Mouse (Mus musculus): Measurements from ENCODE around the gene Slc35d2. TPM values are rescaled to one million over a fixed set of nuclear protein-coding genes. Genes with fewer than 3 reads are reported as not detected.

The Slc35d2 gene
- polyA plus RNA-seq, 1 experiment: 11.7 TPM

GRCm38 (mm10) chr13:64126316-64126715 lies 2.9 kb downstream of the Slc35d2 start:
- no peaks in the 10 kb centered on the region for H3K4me1 ChIP-seq (ENCODE audit: control insufficient read depth, insufficient read depth, low read length)

GRCm38 (mm10) chr13:64124886-64125285 lies 4.3 kb downstream of the Slc35d2 start:
- Histone ChIP-seq H3K27ac (ENCODE audit: control insufficient read depth, insufficient read depth, low read depth, low read length, poor library complexity) (no peak overlapping the region), H3K4me1 (ENCODE audit: control insufficient read depth, insufficient read depth, low read length) (no peaks in the 10 kb centered on the region; the same call in 1 of the 2 replicates), H3K4me3 (replicated peaks; ENCODE audit: control insufficient read depth, low read depth, low read length) (no peak overlapping the region)
- 88% methylated on average over 6 of the region's 6 CpGs for WGBS
- no peak for TF ChIP-seq CTCF (IDR thresholded peaks at IDR 0.05; ENCODE audit: control insufficient read depth, insufficient read depth, low read length)
- TF ChIP-seq POLR2A (IDR thresholded peaks at IDR 0.05; ENCODE audit: borderline replicate concordance, control insufficient read depth, low read depth, low read length): no peak

More at GRCm38 (mm10) chr13:64126316-64126715, 2.9 kb downstream of the Slc35d2 start:
- WGBS: 72% methylated on average over 4 of the region's 4 CpGs
- no peak for TF ChIP-seq POLR2A (IDR thresholded peaks at IDR 0.05; ENCODE audit: borderline replicate concordance, control insufficient read depth, low read depth, low read length)
- no peak for TF ChIP-seq CTCF (IDR thresholded peaks at IDR 0.05; ENCODE audit: control insufficient read depth, insufficient read depth, low read length)
- no peak overlapping the region for H3K4me3 ChIP-seq (replicated peaks; ENCODE audit: control insufficient read depth, low read depth, low read length)
- no peak overlapping the region for H3K27ac ChIP-seq (ENCODE audit: control insufficient read depth, insufficient read depth, low read depth, low read length, poor library complexity)

DNA sequence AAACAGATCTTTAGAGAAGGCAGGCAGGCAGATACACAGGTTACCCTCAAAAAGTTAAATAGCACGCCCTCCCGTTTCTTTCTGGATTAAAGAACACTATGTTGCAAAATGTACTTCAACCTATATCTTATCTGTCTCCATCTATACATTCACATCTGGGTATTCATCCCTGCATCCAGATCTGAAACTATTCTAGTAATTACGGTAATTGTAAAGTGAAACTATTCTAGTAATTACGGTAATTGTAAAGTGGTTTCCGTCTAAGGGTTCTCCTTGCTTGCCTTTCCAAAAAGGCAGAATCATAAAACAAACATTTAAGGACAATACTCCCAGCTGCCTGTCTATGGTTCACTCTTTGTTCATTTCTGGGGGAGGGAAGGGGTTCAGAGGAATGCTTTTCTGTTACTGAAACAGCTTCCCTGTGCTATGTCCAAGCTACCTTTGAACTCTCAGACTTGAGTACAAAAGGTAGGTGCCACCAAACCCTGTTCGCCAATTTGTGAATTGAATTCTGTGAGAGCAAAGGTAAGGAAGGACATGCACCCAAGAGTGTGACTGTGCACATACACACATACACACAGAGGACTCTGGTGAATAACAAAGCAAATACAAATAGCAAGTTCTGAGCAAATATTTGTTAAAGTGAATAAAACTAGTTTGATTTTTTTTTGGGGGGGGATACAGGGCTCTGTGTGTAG lies 5.5 kb downstream of the Slc35d2 start:
- Histone ChIP-seq H3K27ac (ENCODE audit: control insufficient read depth, insufficient read depth, low read depth, low read length, poor library complexity) (no peak overlapping the region), H3K4me1 (ENCODE audit: control insufficient read depth, insufficient read depth, low read length) (no peaks in the 10 kb centered on the region; the same call in 1 of the 2 replicates), H3K4me3 (replicated peaks; ENCODE audit: control insufficient read depth, low read depth, low read length) (no peak overlapping the region)
- 74% methylated on average over 6 of the region's 6 CpGs for WGBS
- TF ChIP-seq CTCF (IDR thresholded peaks at IDR 0.05; ENCODE audit: control insufficient read depth, insufficient read depth, low read length) (no peak), POLR2A (IDR thresholded peaks at IDR 0.05; ENCODE audit: borderline replicate concordance, control insufficient read depth, low read depth, low read length) (no peak)

- WGBS: 19% methylated on average over 4 of the region's 4 CpGs
- TF ChIP-seq POLR2A (IDR thresholded peaks at IDR 0.05; ENCODE audit: borderline replicate concordance, control insufficient read depth, low read depth, low read length) (no peak), CTCF (IDR thresholded peaks at IDR 0.05; ENCODE audit: control insufficient read depth, insufficient read depth, low read length) (no peak)
- Histone ChIP-seq H3K4me3 (replicated peaks; ENCODE audit: control insufficient read depth, low read depth, low read length) (no peak overlapping the region), H3K4me1 (ENCODE audit: control insufficient read depth, insufficient read depth, low read length) (no peaks in the 10 kb centered on the region; the same call in 1 of the 2 replicates), H3K27ac (ENCODE audit: control insufficient read depth, insufficient read depth, low read depth, low read length, poor library complexity) (no peak overlapping the region)
Measured at GRCm38 (mm10) chr13:64120760-64121159, 8.4 kb downstream of the Slc35d2 start.

DNA sequence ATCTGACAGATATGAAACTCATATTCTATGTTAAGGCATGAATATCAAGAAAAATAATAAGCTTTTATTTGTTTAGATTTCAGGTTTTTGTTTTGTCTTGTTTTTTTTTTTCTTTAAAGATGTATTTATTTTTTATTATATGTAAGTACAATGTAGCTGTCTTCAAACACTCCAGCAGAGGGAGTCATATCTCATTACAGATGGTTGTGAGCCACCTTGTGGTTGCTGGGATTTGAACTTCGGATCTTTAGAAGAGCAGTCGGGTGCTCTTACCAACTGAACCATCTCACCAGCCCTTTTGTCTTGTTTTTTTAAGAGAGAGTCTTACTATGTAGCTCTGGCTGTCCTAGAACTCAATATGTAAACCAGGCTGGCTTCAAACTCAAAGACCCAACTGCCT lies 11.7 kb downstream of the Slc35d2 start:
- no peak overlapping the region for H3K4me3 ChIP-seq (replicated peaks; ENCODE audit: control insufficient read depth, low read depth, low read length)
- no peak overlapping the region for H3K27ac ChIP-seq (ENCODE audit: control insufficient read depth, insufficient read depth, low read depth, low read length, poor library complexity)
- WGBS: 41% methylated on average over 2 of the region's 2 CpGs

GRCm38 (mm10) chr13:64110421-64110820 lies 18.7 kb downstream of the Slc35d2 start:
- 100% methylated on average over 1 of the region's 1 CpGs for WGBS
- TF ChIP-seq POLR2A (IDR thresholded peaks at IDR 0.05; ENCODE audit: borderline replicate concordance, control insufficient read depth, low read depth, low read length): no peak
- TF ChIP-seq CTCF (IDR thresholded peaks at IDR 0.05; ENCODE audit: control insufficient read depth, insufficient read depth, low read length): no peak
- Histone ChIP-seq H3K4me1 (ENCODE audit: control insufficient read depth, insufficient read depth, low read length) (no peaks in the 10 kb centered on the region), H3K4me3 (replicated peaks; ENCODE audit: control insufficient read depth, low read depth, low read length) (no peak overlapping the region), H3K27ac (ENCODE audit: control insufficient read depth, insufficient read depth, low read depth, low read length, poor library complexity) (no peak overlapping the region)

More for the DNA sequence above, 11.7 kb downstream of the Slc35d2 start:
- no peak for TF ChIP-seq POLR2A (IDR thresholded peaks at IDR 0.05; ENCODE audit: borderline replicate concordance, control insufficient read depth, low read depth, low read length)
- no peak for TF ChIP-seq CTCF (IDR thresholded peaks at IDR 0.05; ENCODE audit: control insufficient read depth, insufficient read depth, low read length)
- no peaks in the 10 kb centered on the region; the same call in 1 of the 2 replicates for H3K4me1 ChIP-seq (ENCODE audit: control insufficient read depth, insufficient read depth, low read length)

GRCm38 (mm10) chr13:64108381-64108850 lies 20.8 kb downstream of the Slc35d2 start:
- H3K27ac ChIP-seq (ENCODE audit: control insufficient read depth, insufficient read depth, low read depth, low read length, poor library complexity): no peak overlapping the region
- H3K4me3 ChIP-seq (replicated peaks; ENCODE audit: control insufficient read depth, low read depth, low read length): no peak overlapping the region
- no peaks in the 10 kb centered on the region for H3K4me1 ChIP-seq (ENCODE audit: control insufficient read depth, insufficient read depth, low read length)
- TF ChIP-seq CTCF (IDR thresholded peaks at IDR 0.05; ENCODE audit: control insufficient read depth, insufficient read depth, low read length) (no peak), POLR2A (IDR thresholded peaks at IDR 0.05; ENCODE audit: borderline replicate concordance, control insufficient read depth, low read depth, low read length) (no peak)
- 33% methylated on average over 5 of the region's 5 CpGs for WGBS

DNA sequence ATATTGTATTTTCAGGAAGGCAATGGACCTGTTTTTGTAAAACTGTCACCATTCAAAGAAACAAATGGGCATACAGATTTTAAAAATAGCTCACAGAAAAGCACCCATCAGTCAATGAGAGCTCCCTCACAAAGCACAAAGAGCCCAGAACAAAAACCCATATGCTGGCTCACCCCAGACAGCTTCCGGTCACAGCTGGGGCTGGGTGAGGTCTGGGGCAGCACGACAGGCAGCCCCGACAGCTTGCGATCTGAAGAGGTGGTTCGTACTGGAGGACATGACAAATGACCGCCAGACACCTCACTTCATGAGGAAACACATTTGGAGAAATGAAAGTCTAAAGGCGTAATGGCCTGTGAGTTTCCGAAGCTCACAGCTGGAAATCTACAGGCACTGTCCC lies 21.6 kb downstream of the Slc35d2 start:
- WGBS: 68% methylated on average over 8 of the region's 8 CpGs
- H3K27ac ChIP-seq (ENCODE audit: control insufficient read depth, insufficient read depth, low read depth, low read length, poor library complexity): no peak overlapping the region
- TF ChIP-seq POLR2A (IDR thresholded peaks at IDR 0.05; ENCODE audit: borderline replicate concordance, control insufficient read depth, low read depth, low read length) (no peak), CTCF (IDR thresholded peaks at IDR 0.05; ENCODE audit: control insufficient read depth, insufficient read depth, low read length) (no peak)
- no peaks in the 10 kb centered on the region for H3K4me1 ChIP-seq (ENCODE audit: control insufficient read depth, insufficient read depth, low read length)
- H3K4me3 ChIP-seq (replicated peaks; ENCODE audit: control insufficient read depth, low read depth, low read length): no peak overlapping the region
